Mouse (Mus musculus) Patski (cell line): ENCODE measurements around the gene Des. TPM values are rescaled to one million over a fixed set of nuclear protein-coding genes. Genes with fewer than 3 reads are reported as not detected.

Source experiments
- ATAC-seq: fragments of 100-300 bp; one replicate; pipeline ENCODE4 v1.8.0; 2021
- CTCF ChIA-PET: fragments of 350-600 bp; sonication (Branson Sonifier 250); formaldehyde crosslinking; loops from one replicate; lab custom pipeline; 2022; ENCODE audit warnings: inconsistent platforms; lab: Charles Lee
- POLR2A ChIA-PET: fragments of 350-600 bp; sonication (Branson Sonifier 250); formaldehyde crosslinking; loops from one replicate; lab custom pipeline; 2022; ENCODE audit warnings: antibody characterized with exemption, inconsistent platforms; lab: Charles Lee
- DNase-seq: peaks from one replicate; pipeline ENCODE4 v3.0.0-alpha.2; 2011; ENCODE audit warnings: low read depth, low spot score
- H3K27me3 ChIP-seq: fragments of 371-371 bp; one replicate; pipeline ENCODE4 v1.5.1; 2021
- CTCF ChIP-seq: fragments of 100-300 bp; IDR thresholded peaks from one replicate; pipeline ENCODE4 v1.5.1; 2021
- in situ Hi-C: fragments of 300-500 bp; cut with MboI; formaldehyde crosslinking; loops from 3 replicates; pipeline ENCODE4 v1.11.1; 2018; ENCODE audit warnings: low pct_unique_long_range_greater_than_20kb, mixed read lengths
- polyA plus RNA-seq: library from polyadenylated mRNA; unstranded; gene quantifications from one replicate; pipeline ENCODE4 v1.2.3, GENCODE M21; 2021

Gene Des
- polyA plus RNA-seq, 1 experiment from 2014 or later = 0.23 TPM

DNA sequence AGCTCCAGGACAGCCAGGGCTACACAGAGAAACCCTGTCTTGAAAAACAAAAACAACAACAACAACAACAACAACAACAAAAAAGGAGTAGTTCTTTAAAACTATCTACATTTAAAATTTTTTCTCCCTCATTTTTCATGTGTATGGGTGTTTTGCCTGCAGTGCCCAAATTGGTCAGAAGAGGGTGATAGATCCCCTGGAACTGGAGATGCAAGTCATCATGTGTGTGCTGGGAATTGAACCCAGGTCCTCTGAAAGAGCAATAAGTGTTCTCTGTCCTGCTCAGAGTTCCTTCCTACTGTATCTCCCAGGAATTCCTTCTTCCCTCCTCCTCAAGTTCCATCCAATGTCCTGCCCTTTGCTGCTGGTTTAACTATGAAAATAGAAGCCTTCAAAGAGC is 32.7 kb upstream of the Des start:
- no peaks in the 10 kb centered on the region for H3K27me3 ChIP-seq
- POLR2A ChIA-PET = interaction anchor here (0.7 kb wide), 1 partner anchor 55 kb away, joined by 5 read pairs; no protein-coding TSS in a partner anchor
- DNase-seq (no peak), ATAC-seq (no peak)
- in situ Hi-C loops = no loop called here
- peak; percentile 31 for TF ChIP-seq CTCF
- CTCF ChIA-PET = interaction anchor here (2.1 to 5.2 kb wide), 2 partner anchors 9 kb away, joined by 6 to 22 read pairs; partner anchors contain the start of gene Dnpep

DNA sequence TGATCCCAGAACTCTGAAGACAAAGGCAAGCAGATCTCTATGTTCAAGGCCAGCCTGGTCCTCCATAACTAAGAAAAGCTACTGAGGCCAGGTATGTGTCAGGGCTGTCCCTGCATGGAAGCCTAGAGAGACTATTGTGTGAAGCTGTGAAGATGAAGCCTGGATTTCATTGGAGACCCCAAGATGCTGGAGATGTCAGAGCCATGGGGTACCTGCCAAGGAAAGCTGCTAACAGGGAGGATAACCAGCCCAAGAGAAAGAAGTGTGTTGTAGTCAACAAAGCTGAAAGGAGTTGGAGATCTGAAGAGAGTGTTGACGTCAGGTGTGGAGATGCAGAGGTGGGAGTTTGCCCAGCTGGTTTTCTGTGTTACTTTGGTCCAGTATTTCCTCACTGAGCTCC is 28.9 kb upstream of the Des start:
- H3K27me3 ChIP-seq = no peaks in the 10 kb centered on the region
- TF ChIP-seq CTCF = no peak
- in situ Hi-C loops = no loop called here
- CTCF ChIA-PET = interaction anchor here (3.3 to 5.2 kb wide), 2 partner anchors 12 to 13 kb away, joined by 9 to 22 read pairs; partner anchors contain the start of gene Dnpep
- POLR2A ChIA-PET = no interaction called here
- ATAC-seq = no peak
- no peak for DNase-seq

DNA sequence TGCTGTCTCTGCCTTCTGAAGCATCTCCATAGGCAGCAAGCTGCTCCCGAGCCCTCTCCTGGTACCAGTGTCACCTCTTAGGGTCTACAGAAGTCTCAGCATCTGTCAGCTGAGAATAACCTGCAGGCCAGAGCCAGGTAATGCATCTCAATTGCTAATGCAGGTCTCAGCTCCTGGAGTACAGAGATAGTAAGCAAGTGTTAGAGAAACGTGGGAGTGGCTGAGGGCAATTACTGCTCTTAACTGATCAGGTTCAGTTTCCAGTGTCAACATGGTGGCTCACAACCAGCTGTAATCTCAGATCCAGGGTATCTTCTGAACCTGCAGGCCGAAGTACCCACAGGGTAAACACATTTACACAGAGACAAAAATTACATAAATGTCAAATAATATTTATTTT is 23.7 kb upstream of the Des start:
- CTCF ChIA-PET = interaction anchor here (2.1 kb wide), 1 partner anchor 10 kb away, joined by 6 read pairs; no protein-coding TSS in a partner anchor
- ATAC-seq (no peak), DNase-seq (no peak)
- H3K27me3 ChIP-seq = no peaks in the 10 kb centered on the region
- no peak for TF ChIP-seq CTCF
- in situ Hi-C loops = no loop called here
- POLR2A ChIA-PET = no interaction called here

GRCm38 (mm10) chr1:75337097-75337496 is 23.0 kb upstream of the Des start:
- TF ChIP-seq CTCF = no peak
- DNase-seq = no peak
- no peak for ATAC-seq
- no peaks in the 10 kb centered on the region for H3K27me3 ChIP-seq
- CTCF ChIA-PET = interaction anchor here (2.1 kb wide), 1 partner anchor 10 kb away, joined by 6 read pairs; no protein-coding TSS in a partner anchor
- in situ Hi-C loops = no loop called here
- POLR2A ChIA-PET = interaction anchor here (0.7 kb wide), 1 partner anchor 8 kb away, joined by 5 read pairs; no protein-coding TSS in a partner anchor

DNA sequence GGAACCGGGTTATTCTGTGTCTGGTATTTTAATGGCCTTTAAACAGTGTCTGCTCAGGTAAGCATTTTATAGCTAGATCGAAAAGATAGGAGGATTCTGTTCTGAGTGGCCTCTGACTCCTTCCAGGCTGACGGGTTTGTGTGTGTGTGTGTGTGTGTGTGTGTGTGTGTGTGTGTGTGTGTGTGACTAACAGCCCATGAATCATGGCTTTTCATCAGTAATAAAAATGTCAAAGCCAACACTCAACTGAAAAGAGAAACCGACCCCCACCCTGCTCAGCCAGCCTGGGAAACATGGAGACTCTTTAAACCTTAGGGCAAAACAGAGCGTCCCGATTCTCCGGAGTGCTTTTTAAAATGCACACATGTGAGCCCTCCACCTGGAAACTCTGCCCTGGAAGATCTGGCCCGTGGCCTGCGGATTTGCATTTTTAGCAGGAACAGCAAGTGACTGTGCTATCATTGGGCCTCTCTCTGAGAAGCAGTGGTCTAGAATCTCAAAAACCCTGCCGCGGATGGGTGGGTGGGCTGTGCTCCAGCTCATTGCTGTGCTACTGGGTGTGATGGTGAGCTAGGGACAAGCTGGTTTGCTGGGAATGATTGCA is 21.9 kb upstream of the Des start:
- in situ Hi-C loops = no loop called here
- ATAC-seq (peak; percentile 18), DNase-seq (peak; percentile 48)
- TF ChIP-seq CTCF = no peak
- H3K27me3 ChIP-seq = no peaks in the 10 kb centered on the region
- ChIA-PET CTCF (interaction anchor here (0.9 kb wide), 1 partner anchor 12 kb away, joined by 3 read pairs; no protein-coding TSS in a partner anchor), POLR2A (interaction anchor here (0.7 kb wide), 1 partner anchor 9 kb away, joined by 5 read pairs; no protein-coding TSS in a partner anchor)

GRCm38 (mm10) chr1:75339337-75339736 is 20.8 kb upstream of the Des start:
- in situ Hi-C loops = no loop called here

GRCm38 (mm10) chr1:75340519-75340918 is 19.6 kb upstream of the Des start:
- H3K27me3 ChIP-seq = no peaks in the 10 kb centered on the region
- in situ Hi-C loops = loop anchor here (5.0 to 10.0 kb wide), 2 partner anchors 127 to 214 kb away; no protein-coding TSS in a partner anchor
- CTCF ChIA-PET = interaction anchor here (1.1 to 5.4 kb wide), 2 partner anchors 95 to 127 kb away, joined by 3 to 45 read pairs; partner anchors contain the start of gene Gmppa
- DNase-seq (no peak), ATAC-seq (no peak)
- POLR2A ChIA-PET = no interaction called here
- TF ChIP-seq CTCF = no peak

More at GRCm38 (mm10) chr1:75339337-75339736, 20.8 kb upstream of the Des start:
- no peak for TF ChIP-seq CTCF
- POLR2A ChIA-PET = no interaction called here
- CTCF ChIA-PET = no interaction called here
- H3K27me3 ChIP-seq = no peaks in the 10 kb centered on the region
- ATAC-seq (no peak), DNase-seq (no peak)

DNA sequence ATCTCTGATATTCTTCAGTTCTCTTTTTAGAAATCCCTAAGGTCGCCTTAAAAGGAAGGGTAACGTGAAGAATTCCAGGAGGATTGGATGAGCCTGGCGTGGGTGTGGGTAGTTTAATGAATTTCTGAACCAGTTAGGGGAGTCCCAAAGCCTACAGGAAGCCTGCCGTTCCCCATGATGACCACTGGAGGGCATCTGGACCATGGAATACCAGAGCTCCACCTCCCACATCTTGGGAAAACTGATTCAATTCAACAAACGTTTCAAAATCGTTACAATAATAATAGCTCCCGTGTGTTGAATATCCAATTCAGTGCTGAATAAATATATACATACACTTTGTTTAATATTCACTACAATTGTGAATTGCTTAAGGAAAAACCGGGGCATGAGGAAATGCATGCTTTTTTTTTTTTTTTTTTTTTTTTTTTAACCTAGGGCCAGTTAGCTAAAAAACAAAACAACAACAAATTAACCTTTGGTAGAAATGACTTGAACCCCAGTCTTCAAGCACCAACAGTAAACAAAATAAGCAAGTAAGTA is 17.2 kb upstream of the Des start:
- peak; percentile 95 for TF ChIP-seq CTCF
- H3K27me3 ChIP-seq = no peaks in the 10 kb centered on the region
- DNase-seq (no peak), ATAC-seq (no peak)
- ChIA-PET CTCF (interaction anchor here (0.6 to 5.4 kb wide), 24 partner anchors 9 to 124 kb away, joined by 3 to 45 read pairs (median 4); partner anchors contain the start of genes Des and Dnpep), POLR2A (interaction anchor here (0.7 to 1.6 kb wide), 3 partner anchors 114 to 128 kb away, joined by 3 read pairs; no protein-coding TSS in a partner anchor)
- in situ Hi-C loops = loop anchor here (5.0 to 10.0 kb wide), 2 partner anchors 124 to 212 kb away; no protein-coding TSS in a partner anchor

DNA sequence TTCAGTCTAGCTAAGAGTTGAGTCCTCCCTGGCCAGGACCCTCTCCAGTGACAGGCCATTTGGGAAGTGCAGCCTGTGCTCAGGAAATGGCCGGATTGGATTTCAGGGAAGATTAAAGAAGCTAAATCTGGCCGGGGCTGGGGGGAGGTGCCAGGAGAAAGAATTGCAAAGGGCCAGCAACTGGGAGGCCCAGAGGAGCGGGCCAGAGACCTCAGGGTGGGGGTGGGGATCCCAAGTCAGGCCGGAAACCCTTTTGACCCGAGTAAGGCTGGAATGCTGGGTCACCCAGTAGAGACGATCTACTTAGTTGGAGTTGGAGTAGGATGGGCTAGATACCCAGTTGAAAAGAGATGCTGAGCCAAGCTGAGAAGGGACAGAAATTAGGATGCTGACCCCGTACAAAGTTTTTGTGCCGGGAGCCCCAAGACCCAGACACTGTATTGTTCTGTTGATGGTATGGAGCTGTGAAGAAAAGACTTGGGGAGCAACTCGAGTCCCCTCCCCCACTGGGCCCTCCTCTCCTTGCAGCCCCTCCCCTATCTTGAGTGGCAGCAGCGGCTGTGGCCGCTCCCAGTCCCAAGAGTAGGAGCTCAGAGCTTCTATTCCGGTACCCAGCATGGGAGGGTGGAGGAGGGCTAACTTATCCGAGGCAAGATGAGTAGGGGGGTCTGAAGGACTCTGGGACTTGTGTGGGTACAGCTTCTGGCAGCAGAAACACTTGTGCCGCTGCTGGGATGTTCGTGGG is 15.7 kb upstream of the Des start:
- no peak for DNase-seq
- TF ChIP-seq CTCF = no peak
- CTCF ChIA-PET = interaction anchor here (0.6 to 5.4 kb wide), 15 partner anchors 8 to 237 kb away, joined by 3 to 45 read pairs (median 7); partner anchors contain the start of genes Des and Dnpep
- POLR2A ChIA-PET = interaction anchor here (0.6 to 1.2 kb wide), 4 partner anchors 96 to 703 kb away, joined by 3 to 6 read pairs (median 3); no protein-coding TSS in a partner anchor
- in situ Hi-C loops = loop anchor here (5.0 to 10.0 kb wide), 2 partner anchors 123 to 210 kb away; no protein-coding TSS in a partner anchor
- no peaks in the 10 kb centered on the region for H3K27me3 ChIP-seq
- no peak for ATAC-seq
